Mouse (Mus musculus) retina, postnatal 7 days (tissue): ENCODE results near the gene Gm20388.

ENCODE experiments used
- DNase-seq: peaks from one replicate; pipeline ENCODE4 v3.0.0-alpha.2; 2012; ENCODE audit warnings: low read depth, low spot score

Gene Gm20388

GRCm38 (mm10) chr8:120813028-120813427 is 902.4 kb downstream of the Gm20388 start:
- no peak for DNase-seq

- DNase-seq: no peak
These were observed 903.2 kb downstream of the Gm20388 start for GRCm38 (mm10) chr8:120813839-120814238.

GRCm38 (mm10) chr8:120816371-120816770 is 905.7 kb downstream of the Gm20388 start:
- no peak for DNase-seq

GRCm38 (mm10) chr8:120819906-120820305 is 909.3 kb downstream of the Gm20388 start:
- no peak for DNase-seq

DNA sequence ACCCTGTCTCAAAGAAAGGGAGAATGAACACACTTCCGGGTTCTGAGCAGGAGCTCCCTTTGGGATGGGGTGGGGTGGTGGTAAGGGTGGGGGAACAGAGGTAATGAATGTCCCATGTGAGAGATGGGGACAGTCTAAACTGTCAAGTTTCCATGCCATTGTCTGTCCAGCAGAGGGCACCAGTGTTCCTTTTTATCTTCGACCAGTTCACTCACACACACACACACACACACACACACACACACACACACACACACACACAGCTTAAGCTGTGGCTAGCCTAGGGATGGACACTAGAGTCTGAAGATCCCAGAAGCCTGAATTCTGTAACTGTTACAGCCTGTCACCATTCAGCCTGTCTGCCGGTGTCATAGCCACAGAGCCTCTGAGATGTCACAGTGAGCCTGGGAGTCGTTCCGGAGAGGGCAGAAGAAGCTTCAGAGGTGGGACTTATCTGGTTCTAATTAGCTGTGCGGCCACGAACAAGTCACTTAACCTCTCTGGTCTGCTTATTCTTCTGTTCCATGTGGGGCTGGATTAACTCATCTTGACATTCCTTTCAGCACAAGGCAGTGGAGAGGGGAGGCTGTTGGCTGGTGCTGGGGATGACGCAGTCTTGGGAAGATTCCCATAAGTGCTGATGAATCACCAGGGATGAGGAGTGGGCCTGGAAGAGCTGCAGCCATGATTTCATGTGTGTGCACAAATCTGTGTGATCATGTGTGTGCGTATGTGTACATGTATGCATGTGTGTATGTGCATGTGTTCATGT is 910.9 kb downstream of the Gm20388 start:
- DNase-seq: peak; percentile 70

DNA sequence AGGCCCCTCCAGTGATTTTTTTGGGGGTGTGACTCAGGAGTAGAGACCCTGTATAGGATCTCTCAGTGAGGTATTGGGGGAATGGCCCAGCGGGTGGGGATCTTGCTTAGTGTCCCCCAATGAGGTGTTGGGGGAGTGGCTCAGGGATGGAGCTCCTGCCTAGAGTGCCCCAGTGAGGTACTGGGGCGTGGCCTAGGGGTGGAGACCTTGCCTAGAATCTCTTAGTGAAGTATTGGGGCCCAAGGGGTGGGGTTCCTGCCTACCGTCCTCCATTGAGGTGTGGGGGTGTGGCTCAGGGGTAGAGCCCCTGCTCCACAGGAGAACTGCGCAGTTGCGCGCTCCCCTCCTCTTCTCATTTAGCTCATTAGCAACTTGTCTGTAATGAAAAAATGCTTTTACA is 912.7 kb downstream of the Gm20388 start:
- DNase-seq: no peak

DNA sequence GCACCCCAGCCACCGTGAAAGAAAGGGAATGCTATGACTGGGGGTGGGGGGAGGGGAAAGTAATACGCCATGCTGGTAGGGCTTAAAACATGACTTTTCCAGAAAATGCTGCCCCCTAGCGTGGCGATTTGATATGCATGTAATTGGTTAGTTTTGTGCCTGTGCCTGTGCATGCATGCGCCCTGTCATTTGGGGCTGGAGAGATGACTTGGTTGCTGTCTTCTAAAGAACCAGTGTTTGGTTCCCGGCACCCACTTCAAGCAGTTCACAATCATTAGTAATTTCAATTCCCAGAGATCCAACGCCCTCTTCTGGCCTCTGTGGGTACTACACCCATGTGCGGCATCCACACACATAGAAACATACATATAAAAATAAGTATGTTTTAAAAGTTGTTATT is 913.2 kb downstream of the Gm20388 start:
- DNase-seq: no peak

DNA sequence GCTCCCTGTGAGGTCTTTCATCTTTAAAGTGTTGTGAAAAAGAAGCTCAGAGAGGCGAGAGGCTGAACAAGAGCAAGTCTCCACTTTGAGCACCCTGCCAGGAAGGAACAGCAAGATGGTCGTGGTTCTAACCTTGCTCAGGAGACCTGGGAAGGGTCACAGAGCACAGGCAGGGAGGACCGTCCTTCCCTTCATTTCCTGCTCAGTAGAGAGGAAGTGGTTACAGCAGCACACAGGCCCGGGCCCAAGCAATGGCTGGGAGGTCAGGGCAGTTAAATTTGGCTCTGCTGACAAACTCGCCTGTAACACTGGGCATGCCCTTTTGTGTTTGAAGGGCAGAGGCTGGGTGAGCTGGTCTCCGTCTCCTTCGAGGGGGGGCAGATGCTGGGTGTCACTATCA is 914.0 kb downstream of the Gm20388 start:
- DNase-seq: no peak

- peak; percentile 16 for DNase-seq
These were observed 917.6 kb downstream of the Gm20388 start for GRCm38 (mm10) chr8:120828279-120828678.

DNA sequence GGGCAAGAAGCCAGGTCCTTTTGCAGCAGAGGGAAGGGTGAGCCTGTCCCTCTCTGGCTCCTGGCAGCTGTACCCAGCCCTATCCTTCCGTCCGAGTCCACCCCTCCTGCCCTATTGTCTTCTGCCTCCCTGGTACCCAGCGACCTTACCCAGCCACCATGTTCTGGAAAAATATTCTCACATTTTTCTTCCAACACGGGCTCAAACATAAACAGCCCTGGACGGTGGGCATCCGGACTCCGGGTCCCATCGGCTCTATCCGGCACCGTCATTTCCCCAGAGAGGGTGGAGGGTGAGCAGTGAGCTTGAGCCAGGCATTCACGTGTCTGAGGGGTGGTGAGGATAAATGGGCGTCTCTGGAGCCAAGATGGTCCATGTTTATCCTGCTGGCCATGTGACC is 920.0 kb downstream of the Gm20388 start:
- DNase-seq: no peak

GRCm38 (mm10) chr8:120832022-120832421 is 921.4 kb downstream of the Gm20388 start:
- DNase-seq: no peak

- DNase-seq: no peak
These were observed 922.6 kb downstream of the Gm20388 start for GRCm38 (mm10) chr8:120833196-120833595.

- DNase-seq: no peak
These were observed 928.4 kb downstream of the Gm20388 start for GRCm38 (mm10) chr8:120839031-120839430.

- DNase-seq: no peak
These were observed 932.4 kb downstream of the Gm20388 start for GRCm38 (mm10) chr8:120843084-120843483.

DNA sequence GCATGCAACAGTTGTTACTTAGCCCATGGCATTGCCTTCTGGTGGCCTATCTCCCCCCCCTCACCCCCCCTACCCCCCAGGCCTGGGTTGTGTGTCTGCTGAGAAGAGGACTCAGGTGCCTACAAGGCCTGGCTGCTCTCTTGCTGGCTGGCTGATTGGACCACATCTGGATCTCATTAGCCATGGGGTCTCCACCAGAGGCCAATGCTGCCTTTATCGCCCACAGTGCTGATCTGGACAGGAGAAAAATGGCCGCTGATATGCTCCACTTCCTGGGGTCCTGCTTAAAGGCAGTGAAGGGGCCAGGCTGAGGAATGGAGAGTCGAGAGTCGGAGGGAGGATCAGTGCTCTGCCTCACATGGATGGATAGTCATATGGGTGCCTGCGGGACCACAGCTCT is 935.4 kb downstream of the Gm20388 start:
- no peak for DNase-seq

- no peak for DNase-seq
These were observed 936.6 kb downstream of the Gm20388 start for GRCm38 (mm10) chr8:120847279-120847678.

DNA sequence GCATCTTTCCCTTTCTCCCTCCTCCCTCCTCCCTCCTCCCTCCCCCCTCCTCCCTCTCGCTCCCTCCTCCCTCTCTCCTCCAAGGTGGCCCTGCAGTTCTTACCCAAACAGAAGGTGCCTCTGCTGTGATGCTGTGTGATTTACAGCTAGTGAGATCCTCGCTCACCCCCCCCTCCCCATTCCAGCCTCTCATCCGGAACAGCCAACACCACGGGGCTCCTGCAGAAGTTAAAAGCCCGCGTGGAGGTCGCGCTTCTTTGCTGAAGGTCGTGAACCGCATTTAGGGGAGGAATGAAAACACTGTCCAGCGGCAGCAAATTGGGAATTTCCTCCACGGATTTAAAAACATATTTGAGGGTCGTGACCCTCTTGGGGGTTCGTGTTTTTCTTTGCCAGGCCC is 937.1 kb downstream of the Gm20388 start:
- DNase-seq: no peak

DNA sequence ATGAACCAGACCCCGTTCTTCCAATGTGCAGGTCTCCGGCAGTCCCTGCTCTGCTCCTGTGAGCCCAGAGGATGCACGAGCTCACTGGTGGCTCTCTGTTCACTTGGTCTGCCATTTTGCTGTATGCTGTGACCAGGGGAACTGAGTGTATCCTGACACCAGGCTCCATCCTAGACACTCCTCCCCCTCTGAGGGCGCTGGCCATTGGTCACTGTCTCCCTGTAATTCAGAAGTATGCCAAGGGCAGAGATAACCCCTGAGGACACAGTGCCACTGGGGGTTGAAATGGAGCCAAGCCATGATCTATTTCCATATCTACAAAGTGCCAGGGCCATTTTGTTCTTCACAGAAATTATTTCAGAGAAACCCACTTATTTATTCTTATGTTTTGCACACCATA is 937.8 kb downstream of the Gm20388 start:
- DNase-seq: no peak

DNA sequence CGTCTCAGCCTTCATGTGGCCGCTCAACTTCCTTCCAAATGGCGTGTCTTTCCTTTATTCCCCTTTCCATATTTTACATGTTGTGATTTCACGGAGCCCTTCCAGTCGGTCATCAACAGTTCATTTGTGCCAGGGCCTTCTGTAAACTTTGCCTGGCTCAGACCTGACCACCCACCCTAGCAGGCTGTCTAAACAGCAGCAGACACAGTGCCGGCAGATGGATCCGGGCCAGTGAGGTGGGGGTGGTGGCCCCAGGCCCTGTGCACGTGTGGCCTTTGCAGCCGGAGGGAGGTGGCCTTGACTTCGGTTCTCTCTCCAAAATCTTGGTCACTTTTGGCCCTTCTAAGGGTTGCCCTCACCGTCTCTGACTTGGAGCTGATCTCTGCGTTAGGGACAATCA is 940.8 kb downstream of the Gm20388 start:
- DNase-seq: no peak

- no peak for DNase-seq
These were observed 949.2 kb downstream of the Gm20388 start for GRCm38 (mm10) chr8:120859881-120860280.

- no peak for DNase-seq
These were observed 949.9 kb downstream of the Gm20388 start for GRCm38 (mm10) chr8:120860423-120861126.

DNA sequence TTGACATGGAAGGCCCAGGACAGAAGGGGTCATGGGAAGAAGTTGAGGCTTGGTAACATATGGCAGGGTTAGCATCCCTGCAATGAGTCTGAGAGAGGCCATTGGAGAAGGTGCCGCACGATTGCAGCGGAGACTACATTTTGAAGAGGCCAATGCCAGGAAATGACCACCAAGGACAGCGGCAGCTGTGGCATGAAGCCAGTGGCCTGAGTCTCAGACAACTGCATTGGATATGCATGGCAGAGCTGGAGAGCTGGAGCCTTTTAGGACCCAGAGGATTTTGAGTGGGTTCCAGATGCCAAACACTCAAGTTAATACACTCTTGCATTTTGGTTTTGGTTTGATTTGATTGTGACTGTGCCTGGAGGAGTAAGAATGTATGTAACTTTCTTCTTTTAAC is 953.0 kb downstream of the Gm20388 start:
- no peak for DNase-seq

DNA sequence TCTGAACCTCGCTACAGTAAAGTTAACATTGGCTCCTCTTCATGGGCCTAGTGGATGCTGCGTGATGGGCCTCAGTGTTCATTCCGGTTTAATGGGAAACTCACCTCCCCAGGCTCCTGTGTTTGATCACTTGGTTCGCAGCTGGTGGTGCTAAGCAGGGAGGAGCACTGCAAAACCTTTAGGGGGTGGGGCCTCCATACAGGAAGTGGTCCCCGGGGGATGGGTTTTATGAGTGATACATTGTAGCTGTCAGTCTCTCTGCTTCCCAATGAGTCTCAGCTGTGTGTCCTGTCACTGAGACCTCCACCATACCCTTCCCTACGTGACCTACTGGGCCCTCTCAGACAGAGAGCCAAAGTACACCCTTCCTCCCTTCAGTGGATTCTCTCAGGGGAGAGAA is 956.7 kb downstream of the Gm20388 start:
- DNase-seq: no peak
